Mouse (Mus musculus): ENCODE results near the gene Alkbh2. TPM values are rescaled to one million over a fixed set of nuclear protein-coding genes. Genes with fewer than 3 reads are reported as not detected.
A peak's percentile ranks its signal among the peaks of the same experiment; 100 is the strongest.

The Alkbh2 gene
- polyA plus RNA-seq, 1 experiment from 2014 or later, result 12.0 TPM

- no peak overlapping the region for H3K4me2 ChIP-seq (replicated peaks)
- WGBS, result 93% methylated on average over 6 of the region's 6 CpGs
- H3K4me3 ChIP-seq (replicated peaks), result no peak overlapping the region
- no peak for ATAC-seq
- no peak overlapping the region for H3K27ac ChIP-seq
- no peaks in the 10 kb centered on the region for H3K36me3 ChIP-seq
- no peaks in the 10 kb centered on the region for H3K9me3 ChIP-seq
- H3K27me3 ChIP-seq (replicated peaks), result no peaks in the 10 kb centered on the region
- H3K9ac ChIP-seq, result no peak overlapping the region
- H3K4me1 ChIP-seq (replicated peaks), result no peaks in the 10 kb centered on the region
Measured at GRCm38 (mm10) chr5:114161424-114161823, 33.4 kb upstream of the Alkbh2 start.

GRCm38 (mm10) chr5:114157236-114157635 lies 29.2 kb upstream of the Alkbh2 start:
- H3K27ac ChIP-seq, result no peak overlapping the region
- no peaks in the 10 kb centered on the region for H3K4me1 ChIP-seq (replicated peaks)
- no peak overlapping the region for H3K4me3 ChIP-seq (replicated peaks)
- WGBS, result 51% methylated on average over 7 of the region's 7 CpGs
- no peak overlapping the region for H3K4me2 ChIP-seq (replicated peaks)
- ATAC-seq, result no peak
- no peaks in the 10 kb centered on the region for H3K27me3 ChIP-seq (replicated peaks)
- no peak overlapping the region for H3K9ac ChIP-seq
- H3K36me3 ChIP-seq, result no peaks in the 10 kb centered on the region
- no peaks in the 10 kb centered on the region for H3K9me3 ChIP-seq

GRCm38 (mm10) chr5:114155168-114155933 lies 27.3 kb upstream of the Alkbh2 start:
- Histone ChIP-seq H3K27me3 (replicated peaks) (no peaks in the 10 kb centered on the region), H3K4me2 (replicated peaks) (no peak overlapping the region), H3K4me3 (replicated peaks) (no peak overlapping the region), H3K9ac (no peak overlapping the region), H3K9me3 (no peaks in the 10 kb centered on the region), H3K27ac (no peak overlapping the region), H3K4me1 (replicated peaks) (no peaks in the 10 kb centered on the region), H3K36me3 (no peaks in the 10 kb centered on the region)
- 58% methylated on average over 9 of the region's 9 CpGs for WGBS
- peak; percentile 67; the same call in 1 of the 2 replicates for ATAC-seq

GRCm38 (mm10) chr5:114154765-114155164 lies 26.7 kb upstream of the Alkbh2 start:
- ATAC-seq, result no peak
- WGBS, result 83% methylated on average over 5 of the region's 5 CpGs
- no peaks in the 10 kb centered on the region for H3K4me1 ChIP-seq (replicated peaks)
- H3K27ac ChIP-seq, result no peak overlapping the region
- no peaks in the 10 kb centered on the region for H3K36me3 ChIP-seq
- no peak overlapping the region for H3K9ac ChIP-seq
- no peak overlapping the region for H3K4me2 ChIP-seq (replicated peaks)
- H3K27me3 ChIP-seq (replicated peaks), result no peaks in the 10 kb centered on the region
- H3K9me3 ChIP-seq, result no peaks in the 10 kb centered on the region
- no peak overlapping the region for H3K4me3 ChIP-seq (replicated peaks)

GRCm38 (mm10) chr5:114153490-114153889 lies 25.5 kb upstream of the Alkbh2 start:
- Histone ChIP-seq H3K4me1 (replicated peaks) (no peaks in the 10 kb centered on the region), H3K4me2 (replicated peaks) (peak overlapping the region; percentile 42), H3K27me3 (replicated peaks) (no peaks in the 10 kb centered on the region), H3K9me3 (no peaks in the 10 kb centered on the region), H3K36me3 (no peaks in the 10 kb centered on the region), H3K4me3 (replicated peaks) (peak overlapping the region; percentile 28), H3K27ac (no peak overlapping the region), H3K9ac (no peak overlapping the region)
- WGBS, result 7% methylated on average over 12 of the region's 12 CpGs
- 0 out of 2 replicates have a peak, but pooled peaks have one; percentile 35 for ATAC-seq

GRCm38 (mm10) chr5:114152359-114153092 lies 24.5 kb upstream of the Alkbh2 start:
- Histone ChIP-seq H3K4me1 (replicated peaks) (no peaks in the 10 kb centered on the region), H3K36me3 (no peaks in the 10 kb centered on the region), H3K27me3 (replicated peaks) (no peaks in the 10 kb centered on the region), H3K9ac (no peak overlapping the region), H3K4me3 (replicated peaks) (no peak overlapping the region), H3K9me3 (no peaks in the 10 kb centered on the region), H3K27ac (no peak overlapping the region), H3K4me2 (replicated peaks) (no peak overlapping the region)
- WGBS, result 79% methylated on average over 12 of the region's 12 CpGs
- no peak for ATAC-seq

GRCm38 (mm10) chr5:114147043-114147972 lies 19.3 kb upstream of the Alkbh2 start:
- peak; percentile 46 for ATAC-seq
- Histone ChIP-seq H3K9ac (no peak overlapping the region), H3K9me3 (no peaks in the 10 kb centered on the region), H3K4me1 (replicated peaks) (peaks cover 21% of the 10 kb centered on the region), H3K4me2 (replicated peaks) (no peak overlapping the region), H3K4me3 (replicated peaks) (no peak overlapping the region), H3K27ac (peak overlapping the region; percentile 36; the same call in 1 of the 2 replicates), H3K36me3 (no peaks in the 10 kb centered on the region), H3K27me3 (replicated peaks) (no peaks in the 10 kb centered on the region)
- 73% methylated on average over 14 of the region's 14 CpGs for WGBS

GRCm38 (mm10) chr5:114146028-114146888 lies 18.2 kb upstream of the Alkbh2 start, which contains the start of gene Acacb:
Gene Acacb, plus strand, starts transcription at chr5:114146535.
- Histone ChIP-seq H3K27ac (peak within 1 kb of the TSS; percentile 36; the same call in 1 of the 2 replicates), H3K27me3 (replicated peaks) (no peaks in the 10 kb centered on the region), H3K4me2 (replicated peaks) (0 out of 2 replicates have a peak within 1 kb of the TSS, but pooled peaks have one; percentile 22), H3K36me3 (no peaks in the 10 kb centered on the region), H3K9ac (no peak within 1 kb of the TSS), H3K4me1 (replicated peaks) (peaks cover 21% of the 10 kb centered on the region), H3K9me3 (no peaks in the 10 kb centered on the region), H3K4me3 (replicated peaks) (no peak within 1 kb of the TSS)
- ATAC-seq, result peak; percentile 64
- WGBS, result 28% methylated on average over 19 of the region's 19 CpGs

- H3K27ac ChIP-seq, result peak overlapping the region; percentile 80
- no peaks in the 10 kb centered on the region for H3K27me3 ChIP-seq (replicated peaks)
- no peak overlapping the region for H3K4me3 ChIP-seq (replicated peaks)
- peaks cover 8% of the 10 kb centered on the region; the same call in 1 of the 2 replicates for H3K36me3 ChIP-seq
- 43% methylated on average over 9 of the region's 9 CpGs for WGBS
- 0 out of 2 replicates have a peak overlapping the region, but pooled peaks have one; percentile 1 for H3K4me2 ChIP-seq (replicated peaks)
- H3K9me3 ChIP-seq, result no peaks in the 10 kb centered on the region
- H3K9ac ChIP-seq, result no peak overlapping the region
- peaks cover 35% of the 10 kb centered on the region for H3K4me1 ChIP-seq (replicated peaks)
- peak; percentile 82 for ATAC-seq
Measured at GRCm38 (mm10) chr5:114139175-114139574, 11.2 kb upstream of the Alkbh2 start.

- no peak overlapping the region for H3K9ac ChIP-seq
- H3K9me3 ChIP-seq, result no peaks in the 10 kb centered on the region
- peaks cover 39% of the 10 kb centered on the region for H3K4me1 ChIP-seq (replicated peaks)
- peak; percentile 81 for ATAC-seq
- H3K4me3 ChIP-seq (replicated peaks), result no peak overlapping the region
- H3K27me3 ChIP-seq (replicated peaks), result no peaks in the 10 kb centered on the region
- WGBS, result 53% methylated on average over 21 of the region's 21 CpGs
- 0 out of 2 replicates have a peak overlapping the region, but pooled peaks have one; percentile 1 for H3K4me2 ChIP-seq (replicated peaks)
- peaks cover 8% of the 10 kb centered on the region; the same call in 1 of the 2 replicates for H3K36me3 ChIP-seq
- peak overlapping the region; percentile 80 for H3K27ac ChIP-seq
Measured at GRCm38 (mm10) chr5:114138277-114139164, 10.5 kb upstream of the Alkbh2 start.
